Mouse (Mus musculus) midbrain, embryonic 16.5 days (tissue): ENCODE measurements around the gene Chka. TPM values are rescaled to one million over a fixed set of nuclear protein-coding genes. Genes with fewer than 3 reads are reported as not detected.

Experiments used
- ATAC-seq: fragments of 200-750 bp; cut with Nextera tagmentation; 2 replicates; pipeline ENCODE4 v1.8.0; 2017; ENCODE audit warnings: moderate TSS enrichment
- H3K27ac ChIP-seq: fragments of 300-500 bp; sonication (generic); 2 replicates; pipeline ENCODE4 v1.5.1; 2014; ENCODE audit warnings: mild to moderate bottlenecking, low read length, mixed read lengths
- H3K27me3 ChIP-seq: fragments of 300-500 bp; sonication (generic); 2 replicates; pipeline ENCODE4 v1.6.1; 2014; ENCODE audit warnings: low read depth, low read length, mixed read lengths; ENCODE audit not compliant: control insufficient read depth, insufficient read depth
- H3K36me3 ChIP-seq: fragments of 300-500 bp; sonication (generic); 2 replicates; pipeline ENCODE4 v1.6.1; 2014; ENCODE audit warnings: mild to moderate bottlenecking, low read length, moderate library complexity, mixed read lengths; ENCODE audit not compliant: control insufficient read depth, insufficient read depth
- H3K4me1 ChIP-seq: fragments of 300-500 bp; sonication (generic); 2 replicates; pipeline ENCODE4 v1.6.1; 2014; ENCODE audit warnings: mild to moderate bottlenecking, low read length, mixed read lengths; ENCODE audit not compliant: control insufficient read depth, insufficient read depth
- H3K4me2 ChIP-seq: fragments of 300-500 bp; sonication (generic); 2 replicates; pipeline ENCODE4 v1.6.1; 2014; ENCODE audit warnings: mild to moderate bottlenecking, low read length, mixed read lengths
- H3K4me3 ChIP-seq: fragments of 300-500 bp; sonication (generic); 2 replicates; pipeline ENCODE4 v1.5.1; 2014; ENCODE audit warnings: low read depth, mild to moderate bottlenecking, low read length, moderate library complexity, mixed read lengths
- H3K9ac ChIP-seq: fragments of 300-500 bp; sonication (generic); 2 replicates; pipeline ENCODE4 v1.6.1; 2014; ENCODE audit warnings: low read depth, low read length, mixed read lengths
- H3K9me3 ChIP-seq: fragments of 300-500 bp; sonication (generic); replicated peaks from 2 replicates; pipeline ENCODE4 v1.6.1; 2014; ENCODE audit warnings: mild to moderate bottlenecking, low read length, mixed read lengths; ENCODE audit not compliant: control insufficient read depth, poor library complexity, severe bottlenecking
- WGBS: fragments of 180-500 bp; shearing (Covaris S2); extraction: QIAGEN DNeasy Blood & Tissue Kit; methylation state at CpG from one replicate; pipeline ENCODE4 v1.1.7; 2014; 5-methylcytosine and 5-hydroxymethylcytosine counted together
- polyA plus RNA-seq: library from polyadenylated mRNA; unstranded; fragments of >200 nt; fragmentation: Nextera tagmentation; extraction: Ambion mirVana; gene quantifications from 2 replicates; pipeline ENCODE4 v1.2.1, GENCODE M21; 2015

The Chka gene
- polyA plus RNA-seq = 56.1 and 61.8 TPM in 2 replicates

DNA sequence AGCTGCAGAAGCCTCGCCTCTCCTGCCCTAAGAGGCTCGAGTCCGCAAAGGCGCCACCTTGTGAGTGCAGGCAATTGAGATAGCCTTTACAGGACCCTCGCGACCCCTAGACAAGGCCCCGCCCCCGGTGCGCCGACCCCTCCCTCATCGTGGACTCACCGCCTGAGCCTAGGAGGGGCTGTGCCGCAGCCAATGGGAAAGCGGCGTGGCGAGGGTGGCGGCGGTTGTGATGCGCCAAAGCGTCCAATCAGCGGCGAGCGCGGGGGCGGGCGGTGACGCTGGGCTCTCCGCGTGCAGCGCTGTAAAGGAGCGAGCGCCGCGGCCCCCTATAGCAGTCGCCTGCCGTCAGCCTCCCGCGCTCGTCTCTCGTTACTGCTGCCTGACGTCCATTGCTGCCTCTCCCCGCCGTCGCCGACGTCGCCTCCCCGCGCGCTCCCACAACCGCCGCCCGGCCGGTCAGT, at the start of gene Chka:
TSS of gene Chka (plus strand) at position 272 of the 461 bp plus-strand sequence.
- Histone ChIP-seq H3K36me3 (no peaks in the 10 kb centered on the region), H3K27me3 (no peaks in the 10 kb centered on the region), H3K4me1 (peaks cover 30% of the 10 kb centered on the region), H3K9me3 (no peaks in the 10 kb centered on the region), H3K4me3 (peak within 1 kb of the TSS; percentile 86), H3K9ac (peak within 1 kb of the TSS; percentile 91), H3K27ac (peak within 1 kb of the TSS; percentile 97), H3K4me2 (peak within 1 kb of the TSS; percentile 61)
- peak; percentile 99 for ATAC-seq
- WGBS = under 1% methylated on average over 40 of the region's 54 CpGs

DNA sequence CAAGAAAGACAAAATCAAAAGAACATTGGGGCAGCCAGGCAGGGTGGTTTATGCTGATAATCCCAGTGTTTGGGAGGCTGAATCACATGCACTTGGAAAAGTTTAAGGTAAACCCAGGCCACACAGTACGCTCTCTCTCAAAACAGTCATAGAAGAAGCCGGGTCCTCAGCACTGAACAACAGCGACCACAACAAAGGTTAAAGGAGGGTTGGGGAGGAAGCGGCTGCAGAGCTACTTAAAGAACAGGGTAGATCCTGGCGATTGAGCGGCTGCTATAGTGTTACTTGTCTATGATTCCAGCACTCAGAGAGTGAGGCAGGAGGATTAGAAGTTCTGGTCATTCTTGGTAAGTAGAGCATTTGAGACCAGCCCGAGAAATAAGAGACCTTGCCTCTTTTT, 46.0 kb upstream of the Chka start:
- ATAC-seq = no peak
- no peak overlapping the region for H3K4me3 ChIP-seq
- H3K36me3 ChIP-seq = peaks cover 40% of the 10 kb centered on the region
- H3K9ac ChIP-seq = no peak overlapping the region
- no peaks in the 10 kb centered on the region for H3K9me3 ChIP-seq
- no peak overlapping the region for H3K27ac ChIP-seq
- no peak overlapping the region for H3K4me2 ChIP-seq
- WGBS = 91% methylated on average over 7 of the region's 7 CpGs
- H3K4me1 ChIP-seq = no peaks in the 10 kb centered on the region
- H3K27me3 ChIP-seq = no peaks in the 10 kb centered on the region

DNA sequence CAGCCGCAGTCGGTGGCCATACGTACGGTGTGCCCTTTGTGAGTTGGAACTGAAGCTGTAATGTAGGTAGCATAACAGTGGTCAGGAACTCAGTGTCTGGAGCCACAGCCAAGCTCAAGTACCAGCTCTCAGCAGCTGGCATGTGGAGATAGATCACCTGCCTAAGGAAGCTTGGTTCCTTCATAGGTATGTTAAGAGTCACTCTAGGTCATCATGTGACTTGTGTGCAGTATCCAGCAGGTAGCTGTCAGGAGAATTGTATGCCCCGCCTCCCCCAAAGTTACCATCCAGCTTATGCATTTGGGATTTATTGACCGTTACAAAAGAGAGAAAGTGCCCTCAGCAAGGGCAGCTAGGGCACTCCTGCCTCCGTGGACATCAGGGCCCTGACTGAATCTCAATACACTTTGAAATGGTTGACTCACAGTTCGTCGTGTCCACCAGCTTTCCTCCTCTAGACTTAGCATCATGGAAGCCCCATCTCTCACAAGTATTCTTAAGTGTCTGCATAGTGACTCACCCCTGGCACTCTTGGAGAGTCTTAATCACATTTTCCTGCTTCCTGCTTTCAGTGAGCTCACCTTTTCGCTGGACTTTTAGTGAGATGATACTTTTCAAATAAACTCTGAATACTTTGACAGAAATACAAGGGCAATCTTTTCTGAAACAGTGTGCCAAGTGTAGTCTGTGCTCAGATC, 40.9 kb upstream of the Chka start:
- no peak overlapping the region for H3K9ac ChIP-seq
- no peak overlapping the region for H3K4me3 ChIP-seq
- ATAC-seq = no peak
- H3K27ac ChIP-seq = no peak overlapping the region
- H3K27me3 ChIP-seq = no peaks in the 10 kb centered on the region
- H3K4me1 ChIP-seq = no peaks in the 10 kb centered on the region
- peaks cover 27% of the 10 kb centered on the region for H3K36me3 ChIP-seq
- 93% methylated on average over 10 of the region's 10 CpGs for WGBS
- H3K9me3 ChIP-seq = no peaks in the 10 kb centered on the region
- no peak overlapping the region for H3K4me2 ChIP-seq

DNA sequence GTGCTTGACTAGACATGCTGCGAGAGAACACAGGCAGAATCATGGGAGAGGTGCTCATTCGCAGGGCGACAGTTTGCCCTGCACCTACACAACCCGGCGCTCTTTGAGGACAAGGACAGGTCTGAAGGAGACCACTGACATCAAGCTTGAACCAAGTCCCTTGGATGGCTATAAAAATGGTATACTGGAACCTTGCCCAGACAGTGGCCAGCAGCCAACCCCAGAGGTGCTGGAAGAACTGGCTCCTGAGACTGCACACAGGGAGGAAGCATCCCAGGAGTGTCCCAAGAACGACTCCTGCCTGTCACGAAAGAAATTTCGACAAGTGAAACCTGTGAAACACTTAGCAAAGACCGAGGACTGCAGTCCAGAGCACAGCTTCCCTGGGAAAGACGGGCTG, 37.1 kb upstream of the Chka start:
- H3K9me3 ChIP-seq = no peaks in the 10 kb centered on the region
- H3K9ac ChIP-seq = no peak overlapping the region
- 91% methylated on average over 10 of the region's 10 CpGs for WGBS
- H3K27me3 ChIP-seq = no peaks in the 10 kb centered on the region
- H3K4me3 ChIP-seq = no peak overlapping the region
- ATAC-seq = no peak
- no peaks in the 10 kb centered on the region for H3K4me1 ChIP-seq
- no peak overlapping the region for H3K27ac ChIP-seq
- H3K4me2 ChIP-seq = no peak overlapping the region
- peaks cover 25% of the 10 kb centered on the region for H3K36me3 ChIP-seq

DNA sequence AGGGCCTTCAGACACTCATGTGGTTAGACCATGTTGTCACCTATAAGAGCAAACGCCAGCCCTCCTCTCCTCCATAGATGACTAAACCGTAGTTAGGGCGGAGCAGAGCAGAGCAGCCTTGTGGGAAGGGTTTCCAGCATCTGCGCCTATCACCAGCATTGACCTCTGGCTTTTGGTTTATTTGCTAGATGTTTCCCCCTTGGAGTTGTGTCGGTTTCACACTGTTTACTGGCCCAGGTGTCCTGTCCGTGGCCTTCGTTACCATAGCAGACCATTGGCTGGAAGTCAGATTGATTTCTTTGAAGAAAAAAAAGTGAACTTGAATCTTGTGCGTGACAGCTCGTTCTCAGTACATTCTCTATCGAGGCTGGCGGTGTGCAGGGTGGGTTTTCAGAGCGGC, 35.7 kb upstream of the Chka start:
- no peak overlapping the region for H3K27ac ChIP-seq
- H3K9me3 ChIP-seq = no peaks in the 10 kb centered on the region
- no peak overlapping the region for H3K4me3 ChIP-seq
- no peaks in the 10 kb centered on the region for H3K27me3 ChIP-seq
- no peak overlapping the region for H3K9ac ChIP-seq
- no peak for ATAC-seq
- WGBS = 87% methylated on average over 12 of the region's 12 CpGs
- peaks cover 15% of the 10 kb centered on the region for H3K36me3 ChIP-seq
- H3K4me1 ChIP-seq = no peaks in the 10 kb centered on the region
- no peak overlapping the region for H3K4me2 ChIP-seq

DNA sequence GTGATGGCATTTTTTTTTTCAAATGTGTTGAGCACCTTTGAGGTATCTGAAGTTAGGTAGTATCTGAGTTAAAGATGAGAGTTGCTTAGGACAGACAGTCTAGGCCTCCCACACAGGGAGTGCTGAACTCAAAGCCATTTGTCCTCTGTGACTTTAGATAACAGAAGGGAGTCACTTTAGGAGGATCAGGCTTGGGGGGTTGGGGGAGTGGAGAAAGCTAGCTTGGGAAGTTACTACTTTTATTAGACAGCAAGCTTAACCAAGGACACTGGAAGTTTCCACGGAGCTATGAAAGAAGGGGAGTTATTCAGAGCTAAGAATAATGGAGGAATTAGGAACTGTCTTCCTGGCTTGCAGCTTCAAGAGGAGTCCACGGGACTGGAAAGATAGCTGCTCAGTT, 32.5 kb upstream of the Chka start:
- H3K27ac ChIP-seq = no peak overlapping the region
- WGBS = 53% methylated on average over 2 of the region's 2 CpGs
- no peak overlapping the region for H3K4me3 ChIP-seq
- H3K4me2 ChIP-seq = no peak overlapping the region
- no peaks in the 10 kb centered on the region for H3K9me3 ChIP-seq
- H3K4me1 ChIP-seq = no peaks in the 10 kb centered on the region
- H3K27me3 ChIP-seq = no peaks in the 10 kb centered on the region
- no peak overlapping the region for H3K9ac ChIP-seq
- ATAC-seq = no peak
- H3K36me3 ChIP-seq = peaks cover 15% of the 10 kb centered on the region

DNA sequence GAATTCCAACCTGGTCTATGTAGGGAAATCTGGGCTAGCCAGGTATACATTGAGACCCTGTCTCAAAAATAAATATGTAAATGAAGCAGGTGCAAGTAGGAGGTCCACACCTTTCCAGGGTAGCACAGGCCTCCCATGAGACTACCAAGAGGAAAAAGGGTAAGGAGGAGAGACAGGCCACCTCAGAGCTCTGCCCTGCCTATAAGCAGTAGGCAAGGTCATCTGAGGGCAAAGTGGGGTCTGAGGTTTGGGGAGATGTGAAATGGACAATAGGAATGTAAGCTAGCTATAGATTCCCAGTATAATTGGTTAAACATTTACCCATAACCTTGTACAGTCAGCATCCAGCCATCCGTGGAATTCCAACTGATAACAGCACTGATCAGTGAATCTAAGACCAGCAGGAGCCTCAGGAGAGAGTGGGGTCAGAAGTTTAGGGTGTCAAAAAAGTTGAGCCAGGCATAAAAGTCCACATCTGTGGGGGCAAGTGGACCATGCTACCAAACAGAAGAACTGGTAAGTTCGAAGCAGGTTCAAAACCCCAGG, 31.6 kb upstream of the Chka start:
- Histone ChIP-seq H3K9ac (no peak overlapping the region), H3K4me3 (no peak overlapping the region), H3K36me3 (peaks cover 6% of the 10 kb centered on the region), H3K27ac (no peak overlapping the region), H3K4me1 (no peaks in the 10 kb centered on the region), H3K27me3 (no peaks in the 10 kb centered on the region), H3K9me3 (no peaks in the 10 kb centered on the region), H3K4me2 (no peak overlapping the region)
- WGBS = 91% methylated on average over 2 of the region's 2 CpGs
- no peak for ATAC-seq

DNA sequence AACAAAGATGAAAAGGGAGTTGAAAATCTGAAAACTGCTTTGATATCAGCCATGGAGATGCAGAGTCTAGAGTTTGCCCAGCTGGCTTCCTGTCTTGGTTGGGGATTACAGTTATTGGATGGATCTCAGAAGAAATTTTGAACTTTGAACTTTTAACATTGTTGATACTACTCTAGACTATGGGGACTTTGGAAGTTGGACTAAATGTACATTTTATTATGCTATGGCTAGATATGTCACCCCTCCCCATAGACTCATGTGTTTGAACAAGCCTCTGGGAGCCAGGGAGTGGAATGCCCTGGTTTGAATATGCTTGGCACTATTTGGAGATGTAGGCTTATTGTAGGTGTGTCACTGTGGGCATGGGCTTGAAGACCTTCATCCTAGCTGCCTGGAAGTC, 26.5 kb upstream of the Chka start:
- ATAC-seq = no peak
- H3K4me3 ChIP-seq = no peak overlapping the region

DNA sequence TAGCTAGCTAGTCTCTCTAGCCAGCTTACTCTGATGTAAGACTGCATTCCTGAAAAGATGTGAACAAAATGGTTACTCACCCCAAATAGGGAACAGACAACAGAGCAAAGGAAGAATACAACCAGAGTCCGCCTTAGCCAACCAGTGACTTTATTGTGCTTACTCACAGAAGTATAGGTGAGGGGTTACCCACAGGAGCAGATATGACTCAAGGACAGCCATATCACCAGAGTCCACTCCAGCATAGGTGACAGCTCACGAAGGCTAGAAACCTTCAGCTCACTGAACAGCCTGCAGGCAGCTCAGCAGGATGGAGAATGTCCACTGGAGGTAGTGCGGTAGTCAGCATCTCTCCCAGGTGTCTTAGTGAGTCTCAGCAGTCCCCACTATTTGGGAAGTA, 21.7 kb upstream of the Chka start:
- Histone ChIP-seq H3K9me3 (no peaks in the 10 kb centered on the region), H3K27me3 (no peaks in the 10 kb centered on the region), H3K27ac (no peak overlapping the region), H3K4me3 (no peak overlapping the region), H3K4me1 (no peaks in the 10 kb centered on the region), H3K9ac (no peak overlapping the region), H3K36me3 (no peaks in the 10 kb centered on the region), H3K4me2 (no peak overlapping the region)
- WGBS = 90% methylated on average over 3 of the region's 3 CpGs
- ATAC-seq = no peak

More for the DNA sequence above, 26.5 kb upstream of the Chka start:
- H3K9me3 ChIP-seq = no peaks in the 10 kb centered on the region
- H3K27me3 ChIP-seq = no peaks in the 10 kb centered on the region
- H3K9ac ChIP-seq = no peak overlapping the region
- H3K27ac ChIP-seq = no peak overlapping the region
- no peaks in the 10 kb centered on the region for H3K4me1 ChIP-seq
- no peak overlapping the region for H3K4me2 ChIP-seq
- no peaks in the 10 kb centered on the region for H3K36me3 ChIP-seq
